Mouse (Mus musculus) spleen, embryonic (tissue): ENCODE data around the gene Gabpb1.

Source experiments
- CTCF ChIA-PET: fragments of 350-600 bp; sonication (Branson Sonifier 250); formaldehyde crosslinking; loops from one replicate; lab custom pipeline; 2022; lab: Charles Lee

The Gabpb1 gene

DNA sequence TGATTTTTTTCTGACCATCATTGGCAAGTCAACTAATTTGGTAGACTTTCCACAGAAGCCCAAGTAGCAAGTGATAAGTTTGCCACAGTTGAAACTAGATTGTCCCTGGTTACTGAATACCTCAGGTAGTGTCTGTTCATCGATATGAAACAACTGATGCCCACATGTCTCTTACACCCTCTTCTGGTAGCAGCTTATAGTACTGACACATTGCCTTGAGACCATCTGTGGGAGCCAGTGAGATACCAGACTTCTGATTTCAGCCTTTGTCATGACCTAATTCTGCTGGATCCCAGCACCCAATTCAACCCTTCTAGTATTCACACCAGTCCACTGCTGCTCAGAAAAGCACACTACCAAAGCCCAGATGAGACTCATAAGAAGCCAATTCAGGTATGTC, 31.4 kb downstream of the Gabpb1 start:
- CTCF ChIA-PET = no interaction called here

DNA sequence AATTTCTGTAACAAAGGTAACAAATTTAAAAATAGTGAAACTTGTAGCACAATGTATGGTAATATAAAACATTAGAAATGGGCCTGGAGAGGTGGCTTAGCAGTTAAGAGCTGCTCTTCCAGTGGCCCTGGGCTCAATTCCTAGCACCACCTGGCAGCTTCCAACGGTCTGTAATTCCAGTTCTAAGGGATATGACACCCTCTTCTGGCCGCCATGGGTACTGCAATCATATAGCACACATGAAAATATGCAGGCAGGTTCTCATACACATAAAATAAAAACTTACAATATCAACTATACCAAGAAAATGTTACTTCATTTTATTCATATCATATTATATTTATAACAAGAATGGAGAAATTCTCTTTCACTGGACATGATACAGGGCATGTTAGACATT, 35.8 kb downstream of the Gabpb1 start:
- CTCF ChIA-PET = interaction anchor here (0.9 kb wide), 1 partner anchor 8 kb away, joined by 3 read pairs; no protein-coding TSS in a partner anchor

DNA sequence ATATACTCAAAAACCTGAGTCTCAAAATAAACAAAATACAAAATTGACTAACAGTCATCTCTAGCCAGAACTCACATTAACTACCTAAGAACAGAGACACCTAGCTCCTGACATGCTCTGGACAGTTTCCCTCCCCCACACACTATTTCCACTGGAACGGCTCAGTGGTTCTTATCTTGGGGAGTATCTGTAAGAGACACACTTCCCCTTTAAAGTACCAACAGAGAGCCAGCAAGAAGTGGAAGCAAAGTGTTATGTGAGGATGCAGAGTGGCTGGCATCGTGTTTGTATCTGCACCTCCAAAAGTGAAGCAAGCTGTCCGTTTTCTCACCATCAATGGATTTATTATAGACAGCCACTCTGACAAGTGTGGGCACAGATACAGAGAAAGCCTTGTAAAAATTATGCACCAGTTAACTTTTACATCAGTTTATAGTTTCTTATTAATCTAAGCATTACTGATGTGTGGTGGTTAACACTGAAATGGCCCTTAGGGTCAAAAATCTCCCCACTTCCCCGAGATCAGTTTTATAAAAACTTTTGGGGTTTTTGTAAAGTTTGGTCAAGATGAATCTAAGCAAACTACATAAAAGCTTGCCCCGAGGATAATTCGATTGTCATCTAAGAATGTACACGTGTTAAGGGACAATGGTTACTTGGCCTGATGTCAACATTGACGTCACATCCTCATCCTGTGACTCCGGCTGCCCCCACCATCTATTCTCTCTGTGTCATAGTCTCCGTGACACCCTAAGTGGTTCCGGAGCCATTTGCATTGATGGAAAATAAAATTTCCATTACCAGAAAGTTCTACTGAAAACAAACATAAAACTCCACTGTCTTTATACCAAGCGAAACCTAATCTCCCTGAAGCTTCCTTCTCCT, 40.0 kb downstream of the Gabpb1 start:
- CTCF ChIA-PET = interaction anchor here (0.6 to 2.1 kb wide), 3 partner anchors 37 to 631 kb away, joined by 11 to 16 read pairs (median 12); no protein-coding TSS in a partner anchor

GRCm38 (mm10) chr2:126633165-126633564, 43.0 kb downstream of the Gabpb1 start:
- CTCF ChIA-PET = no interaction called here

DNA sequence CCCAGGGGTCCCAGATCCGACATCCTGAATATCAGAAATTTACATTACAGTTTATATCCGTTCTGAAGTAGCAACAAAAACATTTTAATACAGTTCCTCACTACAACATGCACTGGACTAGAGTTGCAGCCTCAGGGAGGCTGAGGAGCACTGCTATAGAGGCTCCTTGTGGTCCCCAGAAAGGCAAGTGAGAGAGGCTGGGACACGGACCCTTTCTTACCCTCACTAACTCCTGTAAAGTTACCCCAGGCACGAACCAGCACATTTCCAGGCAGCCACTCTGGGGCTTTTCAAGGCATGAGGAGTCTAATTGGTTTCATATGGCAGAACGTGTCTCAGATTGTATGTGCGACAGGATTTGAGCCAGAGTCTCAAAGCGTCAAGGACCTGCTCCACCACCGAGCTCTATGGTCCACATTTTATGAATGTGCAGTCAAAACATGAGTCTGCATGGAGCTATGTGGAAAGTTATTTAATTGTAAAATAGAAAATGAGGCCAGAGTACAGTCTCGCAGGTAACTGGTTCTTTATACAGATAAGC, 47.6 kb downstream of the Gabpb1 start:
- CTCF ChIA-PET = no interaction called here

DNA sequence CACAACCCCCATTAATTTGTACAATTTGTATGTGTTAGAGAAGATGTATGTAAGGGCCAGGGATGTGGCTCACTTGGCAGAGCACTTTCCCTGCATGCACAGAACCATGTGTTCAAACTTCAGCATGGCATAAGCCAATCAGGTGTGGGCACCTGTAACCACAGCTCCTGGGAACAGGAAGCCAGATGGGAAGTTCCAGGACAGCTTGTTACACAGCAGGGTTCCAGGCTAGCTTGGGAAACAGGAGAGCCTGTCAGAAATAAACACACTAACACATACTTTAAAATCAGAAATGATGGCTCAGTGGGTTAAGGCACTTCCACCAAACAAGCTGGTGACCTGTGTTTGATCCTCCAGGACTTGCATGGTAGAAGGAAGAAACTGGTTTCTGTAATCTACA, 53.0 kb downstream of the Gabpb1 start:
- CTCF ChIA-PET = no interaction called here

- CTCF ChIA-PET = interaction anchor here (0.6 kb wide), 2 partner anchors 13 to 29 kb away, joined by 3 to 4 read pairs; no protein-coding TSS in a partner anchor
These were observed 53.7 kb downstream of the Gabpb1 start for GRCm38 (mm10) chr2:126622455-126622854.

DNA sequence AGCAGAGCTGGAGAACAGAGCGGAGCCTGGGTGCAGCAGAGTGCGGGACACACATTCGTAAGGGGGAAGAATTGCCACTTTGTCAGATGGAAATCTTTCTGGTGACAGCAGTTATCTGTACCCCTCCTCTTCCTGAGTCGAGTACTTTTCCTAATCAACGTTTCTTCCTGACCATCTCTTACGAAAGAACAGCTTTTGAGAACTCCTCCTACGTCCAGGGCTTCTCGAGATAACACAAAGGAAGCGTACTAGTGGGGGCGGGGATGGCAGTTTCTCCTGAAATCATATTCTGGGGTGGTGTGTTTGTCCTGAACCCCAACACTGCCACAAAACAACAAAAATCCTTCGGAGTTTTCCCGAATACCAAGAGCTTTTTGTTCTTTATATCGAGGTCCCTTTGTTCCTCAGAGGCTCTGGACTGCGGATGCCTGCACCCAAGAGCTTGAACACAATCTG, 56.9 kb downstream of the Gabpb1 start, which contains the start of gene Hdc:
TSS of gene Hdc (minus strand) at position 51 of the 456 bp plus-strand sequence.
- CTCF ChIA-PET = no interaction called here

DNA sequence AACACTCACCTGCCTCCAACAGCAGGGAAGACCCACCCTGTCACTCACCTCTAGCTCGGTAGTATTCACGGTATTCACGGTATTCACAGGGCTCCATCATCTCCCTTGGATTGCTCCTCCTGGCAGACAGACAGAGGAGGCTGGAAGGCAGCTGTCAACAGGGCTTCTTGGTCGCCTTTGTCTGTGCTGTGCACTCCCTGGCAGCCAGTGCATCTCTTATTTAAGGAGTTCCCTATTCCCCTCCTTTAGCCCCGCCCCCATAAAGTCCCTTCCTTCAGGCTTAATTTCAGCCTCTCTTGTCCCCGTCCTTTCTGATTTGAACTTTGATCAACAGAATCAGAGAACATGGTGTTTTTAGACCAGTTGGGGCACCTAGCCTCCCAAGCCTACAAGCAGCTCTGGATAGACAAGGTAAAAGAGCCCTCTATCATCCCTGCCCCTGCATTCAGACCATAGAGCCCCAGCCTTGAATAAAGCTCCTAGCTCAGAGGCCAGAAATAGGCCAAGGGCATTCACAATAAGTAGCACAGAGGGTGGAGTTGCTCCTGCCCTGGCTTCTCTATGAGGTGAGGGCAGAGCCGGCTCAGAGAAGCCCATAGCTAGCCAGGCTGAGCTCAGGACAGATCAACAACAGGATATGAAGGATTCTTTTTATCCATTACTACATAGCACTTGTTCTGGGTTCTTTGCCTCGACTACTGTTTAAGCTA, 57.5 kb downstream of the Gabpb1 start:
- CTCF ChIA-PET = no interaction called here

DNA sequence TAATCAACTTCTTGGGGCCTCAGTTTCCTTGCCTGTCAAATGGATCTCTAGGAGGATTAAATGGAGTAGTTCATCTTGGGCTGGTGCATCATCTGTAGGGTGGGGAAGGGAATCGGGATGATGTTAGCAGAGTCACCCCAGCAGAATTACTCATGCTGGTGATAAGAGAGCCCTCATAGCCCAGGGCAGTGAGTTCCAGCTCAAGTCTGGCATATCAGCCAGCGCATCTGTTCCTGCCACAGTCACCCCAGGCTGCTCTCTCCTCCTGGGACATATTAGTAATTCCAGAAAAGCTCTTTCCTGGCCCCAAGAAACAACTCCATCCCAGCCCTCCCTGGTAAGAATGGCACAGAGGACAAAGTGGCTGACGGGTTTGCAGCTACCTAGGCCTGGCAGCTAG, 60.8 kb downstream of the Gabpb1 start:
- CTCF ChIA-PET = no interaction called here

GRCm38 (mm10) chr2:126609600-126609999, 66.5 kb downstream of the Gabpb1 start:
- CTCF ChIA-PET = interaction anchor here (0.6 kb wide), 1 partner anchor 13 kb away, joined by 3 read pairs; no protein-coding TSS in a partner anchor

DNA sequence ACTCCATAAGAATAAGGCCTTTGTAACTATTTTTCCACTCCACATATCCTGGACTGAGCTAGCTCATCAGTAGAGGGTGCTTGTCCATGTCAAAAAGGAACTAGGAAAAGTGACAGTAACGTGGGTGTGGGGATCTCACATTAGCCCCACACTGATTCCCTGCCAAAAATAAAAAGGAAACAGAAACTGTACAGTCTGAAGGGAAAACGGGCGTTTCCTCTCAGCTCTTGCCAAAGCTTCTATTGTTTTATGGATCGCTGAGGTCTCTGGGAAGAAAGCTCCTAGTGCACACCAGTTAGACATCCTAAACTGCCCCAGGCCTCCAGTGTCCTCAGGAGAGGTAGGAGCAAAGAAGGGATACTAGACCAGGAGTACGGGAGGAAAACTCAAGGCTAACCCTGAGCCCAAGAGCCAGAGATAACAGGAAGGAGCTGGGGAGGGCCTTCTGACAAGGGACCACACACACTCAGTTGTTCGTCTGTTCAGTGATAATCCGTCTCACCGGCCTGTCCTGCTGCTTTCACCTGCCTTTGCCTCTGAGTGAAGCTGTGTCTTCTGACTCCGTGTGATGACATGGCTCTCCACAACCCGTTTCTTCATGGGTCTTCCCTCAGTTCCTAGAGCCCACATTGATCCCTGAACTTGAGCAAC, 68.5 kb downstream of the Gabpb1 start:
- CTCF ChIA-PET = no interaction called here

DNA sequence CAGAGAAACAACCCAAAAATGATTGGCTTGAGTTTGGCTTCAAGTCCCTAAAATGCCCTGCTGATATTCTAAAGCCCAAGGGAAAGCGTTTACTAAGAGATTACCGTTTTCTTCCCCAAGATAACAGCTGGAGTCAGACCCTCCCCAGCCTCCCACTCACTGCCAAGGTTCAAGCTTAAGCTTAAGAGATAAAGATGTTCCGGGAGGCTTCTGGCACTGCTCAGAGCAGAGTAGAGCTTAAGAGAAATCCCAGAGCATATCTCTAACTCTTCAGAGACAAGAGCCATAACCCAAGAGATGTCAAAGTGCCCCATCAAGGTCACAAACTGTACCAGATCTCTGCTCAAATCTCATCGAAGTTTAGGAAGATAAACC, 69.5 kb downstream of the Gabpb1 start:
- CTCF ChIA-PET = no interaction called here

DNA sequence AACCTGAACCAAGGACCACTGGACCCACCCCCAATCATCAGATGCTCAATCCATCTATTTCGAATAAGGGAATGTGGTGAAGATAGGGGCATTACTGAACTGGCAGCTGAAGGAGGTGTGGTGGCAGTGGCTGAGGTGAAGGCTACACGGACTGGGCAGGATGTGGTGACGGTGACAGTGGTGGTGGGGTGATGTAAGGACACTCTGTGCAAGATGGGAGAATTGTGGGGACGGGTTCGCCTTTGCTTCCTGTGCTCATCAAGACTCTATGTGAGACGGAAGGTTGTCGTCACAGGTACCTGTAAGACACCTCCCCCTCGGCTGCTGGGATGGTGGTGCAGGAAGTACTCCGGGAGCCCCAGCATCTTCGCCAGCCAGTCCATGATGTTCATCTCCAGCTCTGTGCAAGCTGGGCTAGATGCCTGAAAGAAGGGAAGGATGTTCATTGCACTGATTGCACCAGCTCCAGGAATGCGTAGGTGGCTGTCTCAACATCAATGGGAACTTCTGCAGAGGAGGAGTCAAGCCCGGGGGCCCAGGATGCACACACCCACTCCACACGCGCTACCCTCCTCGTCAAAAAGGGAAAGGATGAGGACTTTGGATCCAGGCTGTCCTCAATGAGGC, 70.0 kb downstream of the Gabpb1 start:
- CTCF ChIA-PET = no interaction called here

DNA sequence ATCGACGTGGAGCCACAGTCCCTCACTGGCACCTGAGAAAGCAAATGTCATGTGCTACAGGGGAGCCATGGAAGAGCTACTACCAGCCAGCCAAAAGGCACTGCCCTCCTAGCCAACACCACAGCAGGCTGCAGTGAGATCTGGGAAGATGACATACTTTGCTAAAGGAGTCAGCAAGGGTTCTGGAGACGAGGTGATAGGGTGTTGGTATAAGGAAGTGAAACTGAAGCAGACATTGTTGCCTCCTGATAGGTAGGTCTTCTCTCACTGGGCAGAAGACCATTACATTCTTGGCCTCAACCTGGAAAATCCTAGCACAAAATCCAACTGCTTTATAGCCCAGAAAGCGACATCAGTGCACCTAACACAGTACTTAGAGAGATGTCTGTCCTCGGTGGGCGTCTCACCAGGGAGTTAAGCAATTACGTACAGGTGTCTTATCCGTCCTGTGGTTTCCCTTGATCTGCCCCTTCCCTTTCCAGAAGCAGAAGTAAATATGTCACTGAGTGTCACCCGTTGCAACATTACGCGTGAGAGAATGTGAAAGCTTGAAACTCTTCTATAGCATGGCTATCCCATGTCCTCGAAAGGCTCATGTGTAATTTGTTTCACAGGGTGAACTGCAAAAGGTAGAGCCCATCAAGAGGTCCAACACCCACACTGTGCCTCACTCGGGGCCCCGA, 74.1 kb downstream of the Gabpb1 start:
- CTCF ChIA-PET = interaction anchor here (0.6 kb wide), 2 partner anchors 9 to 408 kb away, joined by 3 to 10 read pairs; no protein-coding TSS in a partner anchor

DNA sequence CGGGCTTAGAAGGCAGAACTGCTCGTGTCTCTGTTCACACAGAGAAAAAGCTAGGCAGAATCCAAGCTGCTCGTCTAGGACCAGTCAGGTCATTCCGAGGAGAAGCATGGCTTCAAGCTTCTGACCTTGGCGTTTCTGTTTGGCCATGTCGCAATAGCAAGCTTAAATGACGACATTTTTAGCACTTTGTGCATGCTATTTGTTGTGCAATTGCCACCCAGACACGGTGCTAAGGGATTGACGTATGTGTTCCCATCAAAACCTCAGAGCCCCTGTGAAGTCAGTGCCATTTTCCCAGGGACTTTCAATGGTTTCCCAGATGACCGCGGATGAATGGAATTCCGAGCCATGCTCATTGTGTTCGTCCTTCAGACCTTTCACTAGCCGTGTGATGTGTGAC, 75.6 kb downstream of the Gabpb1 start:
- CTCF ChIA-PET = interaction anchor here (2.9 kb wide), 1 partner anchor 37 kb away, joined by 12 read pairs; no protein-coding TSS in a partner anchor

GRCm38 (mm10) chr2:126599005-126599404, 77.1 kb downstream of the Gabpb1 start:
- CTCF ChIA-PET = interaction anchor here (0.5 to 2.9 kb wide), 2 partner anchors 38 to 973 kb away, joined by 3 to 12 read pairs; no protein-coding TSS in a partner anchor

DNA sequence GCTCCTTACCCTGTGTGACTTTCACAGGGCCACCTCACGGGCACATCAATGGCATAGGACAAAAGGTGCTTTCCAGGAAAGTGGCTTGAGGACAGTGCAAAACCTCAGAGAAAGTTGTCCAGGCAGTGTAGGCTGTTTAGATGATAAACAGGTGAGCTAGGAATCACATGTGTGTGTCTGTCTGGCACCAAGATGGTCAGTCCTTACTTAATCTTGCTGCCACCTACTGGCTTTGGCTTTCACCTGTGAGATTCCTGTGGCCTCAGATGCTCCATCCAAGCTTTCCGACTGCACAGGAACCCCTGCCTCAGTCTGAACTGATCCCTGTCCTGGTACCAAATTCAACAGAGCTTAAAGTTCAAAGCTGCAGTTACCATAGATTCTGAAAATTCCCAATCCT, 77.8 kb downstream of the Gabpb1 start:
- CTCF ChIA-PET = interaction anchor here (0.7 to 2.9 kb wide), 2 partner anchors 39 to 408 kb away, joined by 3 to 12 read pairs; no protein-coding TSS in a partner anchor

DNA sequence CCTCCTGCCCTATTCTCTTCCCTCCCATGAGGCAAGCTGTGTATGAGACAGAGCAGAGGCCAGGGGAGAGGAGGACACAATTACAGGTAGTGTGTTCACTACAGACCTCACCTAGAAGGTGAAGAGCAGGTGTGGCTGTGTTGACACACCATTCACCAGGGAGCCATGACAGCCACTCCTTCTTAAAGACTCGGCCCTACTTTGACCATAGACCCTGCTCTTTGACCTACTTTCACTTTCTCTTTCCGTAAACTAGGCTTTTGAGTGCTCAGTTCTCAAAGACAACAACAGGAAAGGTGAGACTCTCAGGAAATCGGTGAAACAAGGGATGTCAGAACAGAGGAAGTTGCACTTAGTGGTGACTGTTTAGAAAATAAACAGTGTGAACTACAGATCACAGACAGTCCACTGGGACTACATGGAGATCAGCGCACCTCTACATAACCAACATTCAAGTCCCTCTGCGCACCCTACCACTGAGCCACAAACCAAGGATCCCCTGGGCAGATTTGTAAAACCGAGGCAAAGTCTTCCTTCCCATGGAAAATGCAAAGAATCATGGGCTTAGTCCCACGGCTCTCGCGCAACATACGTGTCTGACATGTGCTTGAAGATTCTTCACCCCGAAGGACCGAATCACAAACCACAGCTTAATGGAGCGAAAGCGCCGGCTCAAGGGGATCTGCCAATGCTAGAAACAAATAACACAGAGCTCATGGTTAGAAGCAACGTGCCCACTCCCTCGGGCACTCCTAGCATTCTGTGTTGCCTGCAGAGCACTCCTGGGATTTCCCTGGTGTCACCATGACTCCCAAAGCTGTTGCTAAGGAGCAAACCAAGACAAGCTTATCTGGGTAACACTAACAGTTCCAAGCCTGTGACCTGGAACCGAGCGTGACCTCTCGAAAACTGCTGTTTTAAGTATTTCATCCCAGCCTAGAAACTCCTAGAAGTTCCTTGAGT, 78.6 kb downstream of the Gabpb1 start:
- CTCF ChIA-PET = interaction anchor here (0.7 to 2.9 kb wide), 2 partner anchors 40 to 409 kb away, joined by 3 to 12 read pairs; no protein-coding TSS in a partner anchor
